Mouse (Mus musculus) CH12.LX (cell line): ENCODE data around the gene Tigd3.

Experiments used
- CTCF ChIP-seq, 2 experiments: IDR thresholded peaks in 1 of 2; conservative IDR thresholded peaks in 1 of 2; 2 replicates each; pipeline ENCODE4 v1.5.1; 2011 to 2012; ENCODE audit warnings: low read depth in 2 of 2, low read length in 2 of 2, improper control_type of control experiment in 1 of 2, inconsistent platforms in 1 of 2, mild to moderate bottlenecking in 1 of 2, moderate library complexity in 1 of 2
- E2F4 ChIP-seq: IDR thresholded peaks from 2 replicates; pipeline ENCODE4 v1.6.1; 2011; ENCODE audit warnings: low read depth, low read length, improper control_type of control experiment; ENCODE audit not compliant: insufficient replicate concordance
- EP300 ChIP-seq: IDR thresholded peaks from 2 replicates; pipeline ENCODE4 v1.6.1; 2011; ENCODE audit warnings: low read length, improper control_type of control experiment
- GABPA ChIP-seq: IDR thresholded peaks from 2 replicates; pipeline ENCODE4 v1.6.1; 2012; ENCODE audit warnings: low read depth, low read length, improper control_type of control experiment, inconsistent platforms; ENCODE audit not compliant: insufficient replicate concordance
- HCFC1 ChIP-seq: IDR thresholded peaks from 2 replicates; pipeline ENCODE4 v1.6.1; 2012; ENCODE audit warnings: low read depth, mild to moderate bottlenecking, inconsistent platforms, low read length, improper control_type of control experiment
- IRF4 ChIP-seq: IDR thresholded peaks from 2 replicates; pipeline ENCODE4 v1.6.1; 2014; ENCODE audit warnings: low read depth, mild to moderate bottlenecking, inconsistent platforms, low read length, improper control_type of control experiment
- MAZ ChIP-seq: IDR thresholded peaks from 2 replicates; pipeline ENCODE4 v1.6.1; 2012; ENCODE audit warnings: low read depth, mild to moderate bottlenecking, inconsistent platforms, low read length, improper control_type of control experiment, moderate library complexity
- POLR2A ChIP-seq: IDR thresholded peaks from 2 replicates; pipeline ENCODE4 v1.6.1; 2011; ENCODE audit warnings: low read depth, mild to moderate bottlenecking, improper control_type of control experiment, low read length
- RCOR1 ChIP-seq: conservative IDR thresholded peaks from 2 replicates; pipeline ENCODE4 v1.6.1; 2012; ENCODE audit warnings: low read depth, mild to moderate bottlenecking, inconsistent platforms, low read length, improper control_type of control experiment
- TCF12 ChIP-seq: IDR thresholded peaks from 2 replicates; pipeline ENCODE4 v1.6.1; 2014; ENCODE audit warnings: low read depth, mild to moderate bottlenecking, inconsistent platforms, low read length, improper control_type of control experiment
- UBTF ChIP-seq: IDR thresholded peaks from 2 replicates; pipeline ENCODE4 v1.6.1; 2012; ENCODE audit warnings: low read depth, mild to moderate bottlenecking, inconsistent platforms, low read length, improper control_type of control experiment, moderate library complexity
- USF1 ChIP-seq: IDR thresholded peaks from 2 replicates; pipeline ENCODE4 v1.6.1; 2014; ENCODE audit warnings: low read depth, mild to moderate bottlenecking, inconsistent platforms, low read length, improper control_type of control experiment
- ZNF384 ChIP-seq: IDR thresholded peaks from 2 replicates; pipeline ENCODE4 v1.6.1; 2012; ENCODE audit warnings: low read depth, low read length, improper control_type of control experiment, inconsistent platforms

DNA sequence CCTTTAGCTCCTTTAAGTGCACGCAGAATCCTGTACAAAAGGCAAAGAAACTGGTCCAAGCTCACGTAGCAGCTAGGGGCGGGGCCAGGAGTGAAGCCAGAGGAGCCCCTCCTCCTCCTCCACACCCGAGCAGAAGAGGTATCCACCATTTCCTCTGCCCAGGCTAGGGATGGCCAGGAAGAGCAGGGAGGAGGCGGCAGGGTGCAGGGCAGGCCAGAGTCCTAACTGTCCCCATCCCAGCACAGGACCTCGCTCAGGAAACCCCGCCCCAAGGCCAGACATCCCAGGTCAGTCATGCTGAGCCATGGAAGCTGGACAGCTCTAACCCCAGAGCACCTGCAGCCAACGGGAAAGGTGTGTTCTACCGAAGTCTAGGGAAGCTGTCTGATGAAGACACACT is 27.8 kb upstream of the Tigd3 start:
- TF ChIP-seq E2F4: no peak
- TF ChIP-seq TCF12: no peak
- TF ChIP-seq USF1: no peak
- no peak for TF ChIP-seq POLR2A
- no peak for TF ChIP-seq EP300
- TF ChIP-seq ZNF384: no peak
- TF ChIP-seq CTCF (conservative IDR thresholded peaks at IDR 0.05 in 1 of 2, IDR thresholded peaks at IDR 0.05 in 1 of 2; ENCODE audit: low read depth in 2 of 2, low read length in 2 of 2): no peak
- no peak for TF ChIP-seq GABPA
- TF ChIP-seq UBTF: no peak
- TF ChIP-seq RCOR1: no peak
- TF ChIP-seq HCFC1: no peak
- TF ChIP-seq IRF4: no peak
- TF ChIP-seq MAZ: no peak
